Mouse (Mus musculus) forebrain, embryonic 11.5 days (tissue): ENCODE measurements at regions not wholly inside any gene's neighbourhood (a gene's known extent, or its start where the extent isn't known, plus 50 kb on each side); places are given as distances from the start of the nearest gene placed in this dataset.

Experiments used
- ATAC-seq: fragments of 200-750 bp; cut with Nextera tagmentation; replicated peaks from 2 replicates; pipeline ENCODE4 v1.8.0; 2017; ENCODE audit warnings: moderate TSS enrichment; ENCODE audit not compliant: low FRiP score
- DNase-seq: peaks from one replicate; pipeline ENCODE4 v3.0.0-alpha.2; 2017; ENCODE audit warnings: low spot score
- H3K27ac ChIP-seq: fragments of 300-500 bp; sonication (generic); 2 replicates; pipeline ENCODE4 v1.5.1; 2014; ENCODE audit warnings: low read depth, low read length
- H3K27me3 ChIP-seq: fragments of 300-500 bp; sonication (generic); 2 replicates; pipeline ENCODE4 v1.6.1; 2014; ENCODE audit warnings: mild to moderate bottlenecking, low read length, mixed read lengths; ENCODE audit not compliant: control insufficient read depth, insufficient read depth
- H3K36me3 ChIP-seq: fragments of 300-500 bp; sonication (generic); 2 replicates; pipeline ENCODE4 v1.6.1; 2014; ENCODE audit warnings: mild to moderate bottlenecking, low read length, moderate library complexity, mixed read lengths; ENCODE audit not compliant: control insufficient read depth, insufficient read depth
- H3K4me1 ChIP-seq: fragments of 300-500 bp; sonication (generic); replicated peaks from 2 replicates; pipeline ENCODE4 v1.6.1; 2014; ENCODE audit warnings: low read length, mixed read lengths; ENCODE audit not compliant: control insufficient read depth, insufficient read depth
- H3K4me2 ChIP-seq: fragments of 300-500 bp; sonication (generic); 2 replicates; pipeline ENCODE4 v1.6.1; 2014; ENCODE audit warnings: low read depth, mild to moderate bottlenecking, low read length, moderate library complexity, mixed read lengths; ENCODE audit not compliant: severe bottlenecking
- H3K4me3 ChIP-seq: fragments of 300-500 bp; sonication (generic); 2 replicates; pipeline ENCODE4 v1.5.1; 2014; ENCODE audit warnings: low read depth, low read length
- H3K9ac ChIP-seq: fragments of 300-500 bp; sonication (generic); 2 replicates; pipeline ENCODE4 v1.6.1; 2014; ENCODE audit warnings: low read length
- H3K9me3 ChIP-seq: fragments of 300-500 bp; sonication (generic); 2 replicates; pipeline ENCODE4 v1.6.1; 2016; ENCODE audit warnings: low read length, mixed read lengths; ENCODE audit not compliant: control insufficient read depth
- WGBS: fragments of 180-500 bp; shearing (Covaris S2); extraction: QIAGEN DNeasy Blood & Tissue Kit; methylation state at CpG from one replicate; pipeline ENCODE4 v1.1.7; 2014; 5-methylcytosine and 5-hydroxymethylcytosine counted together

DNA sequence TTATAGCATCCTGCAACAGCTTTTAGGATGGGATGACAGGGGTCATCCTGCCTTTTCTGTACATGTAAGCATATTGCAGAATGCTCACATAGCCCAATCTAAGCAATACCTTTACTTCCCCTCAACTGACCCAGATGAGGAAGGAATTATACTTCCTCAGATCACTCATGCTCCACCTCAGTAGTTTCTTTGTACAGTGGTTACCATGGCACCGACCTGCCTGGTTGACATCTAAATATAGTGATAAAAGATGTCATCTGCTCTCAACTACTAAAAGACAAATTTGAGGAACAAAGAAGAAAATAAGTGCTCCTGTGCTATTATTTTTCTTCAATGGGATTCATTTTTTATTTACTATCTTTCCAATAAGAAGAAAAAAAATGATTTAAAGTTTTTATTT is 994.6 kb upstream of the Gm37988 start:
- Histone ChIP-seq H3K36me3 (no peaks in the 10 kb centered on the region), H3K4me1 (no peaks in the 10 kb centered on the region), H3K4me2 (no peak overlapping the region), H3K27me3 (no peaks in the 10 kb centered on the region), H3K9ac (no peak overlapping the region), H3K9me3 (no peaks in the 10 kb centered on the region), H3K4me3 (no peak overlapping the region), H3K27ac (no peak overlapping the region)
- ATAC-seq (no peak), DNase-seq (no peak)
- 93% methylated on average over 1 of the region's 1 CpGs for WGBS

DNA sequence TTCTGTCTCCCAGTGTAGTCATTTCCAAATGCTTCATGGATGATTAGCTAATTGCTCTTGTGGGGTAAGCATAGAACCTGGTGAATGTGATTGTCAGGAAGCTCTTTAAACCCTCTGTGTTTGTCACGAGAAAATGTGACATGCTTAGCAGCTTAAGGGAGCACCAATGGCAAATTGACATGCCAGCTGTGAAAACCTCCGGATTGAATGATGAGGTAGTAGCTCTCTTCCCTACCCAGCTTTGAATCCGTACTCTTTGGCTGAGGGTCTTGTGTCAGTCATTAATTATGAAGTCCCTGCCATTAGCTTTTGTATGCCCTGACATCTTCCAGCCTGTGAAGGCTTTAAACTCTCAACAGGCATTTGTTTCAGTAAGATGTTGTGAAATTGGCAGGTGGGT is 965.7 kb upstream of the Gm37988 start:
- Histone ChIP-seq H3K9ac (no peak overlapping the region), H3K27ac (no peak overlapping the region), H3K4me3 (no peak overlapping the region), H3K4me1 (no peaks in the 10 kb centered on the region), H3K9me3 (no peaks in the 10 kb centered on the region), H3K27me3 (no peaks in the 10 kb centered on the region), H3K4me2 (no peak overlapping the region), H3K36me3 (no peaks in the 10 kb centered on the region)
- DNase-seq (no peak), ATAC-seq (0 out of 2 replicates have a peak, but pooled peaks have one; percentile 36)
- 32% methylated on average over 3 of the region's 3 CpGs for WGBS
